Mouse (Mus musculus) kidney, postnatal 36 days (tissue): ENCODE measurements around the gene Lrrc4.

ENCODE experiments used
- DNase-seq, 2 experiments: peaks; one replicate each; pipeline ENCODE4 v3.0.0; 2021 to 2022; ENCODE audit warnings: mixed read lengths in 2 of 2

Gene Lrrc4

DNA sequence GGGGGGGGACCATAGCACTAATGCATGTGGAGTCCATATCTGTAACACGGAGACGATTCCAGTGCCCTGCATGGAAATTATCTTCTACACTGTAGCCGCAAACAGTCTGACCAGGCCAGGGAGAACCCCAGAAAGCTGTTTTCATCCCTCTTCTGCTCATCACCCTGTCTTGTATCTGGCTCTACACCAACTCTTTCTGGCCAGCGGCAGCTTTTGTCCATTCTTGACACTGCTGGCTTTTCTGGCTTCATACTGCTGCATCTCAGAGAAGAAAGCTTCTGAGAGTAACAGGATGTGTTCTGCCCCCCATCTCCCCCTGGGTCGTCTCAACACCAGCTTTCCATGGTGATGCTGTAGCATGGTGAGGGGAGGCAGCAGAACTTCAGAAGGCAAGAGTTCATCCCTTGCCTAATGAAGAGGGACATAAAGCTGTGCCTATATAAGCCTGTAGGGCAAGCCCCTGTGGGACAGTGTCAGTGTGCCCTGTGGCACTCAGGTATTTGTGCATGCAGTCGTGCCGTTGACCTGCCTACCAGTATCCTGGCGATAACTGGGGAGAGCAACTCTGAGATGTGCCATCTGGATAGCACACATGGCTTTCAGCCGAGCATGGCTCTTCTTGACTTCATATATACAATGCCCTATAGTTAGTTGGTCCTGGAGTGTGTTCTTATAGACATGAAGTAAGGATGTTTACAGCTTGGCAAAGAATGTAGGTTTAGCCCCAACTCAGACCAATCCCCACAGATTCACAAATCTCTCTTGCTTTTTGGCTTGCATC is 111.0 kb downstream of the Lrrc4 start:
- DNase-seq = no peak

DNA sequence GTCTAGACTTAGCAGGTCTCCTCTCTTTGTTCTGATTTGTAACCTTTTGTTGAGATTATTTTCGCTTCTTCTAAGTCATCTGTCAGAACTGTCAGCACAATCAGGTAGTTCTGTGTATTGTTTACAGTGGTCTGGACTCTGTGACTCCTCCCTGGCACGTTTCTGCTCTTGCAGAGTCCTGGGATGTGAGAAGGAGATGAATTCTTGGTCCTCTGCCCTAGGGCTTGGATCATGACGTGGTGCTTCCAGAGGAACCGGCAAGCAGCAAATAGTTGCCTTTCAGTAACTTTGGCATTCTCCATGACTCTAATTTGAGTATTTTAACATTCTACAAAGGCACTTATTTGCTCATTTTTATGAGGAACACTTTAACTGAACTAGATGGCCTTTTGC is 113.7 kb downstream of the Lrrc4 start:
- no peak for DNase-seq

DNA sequence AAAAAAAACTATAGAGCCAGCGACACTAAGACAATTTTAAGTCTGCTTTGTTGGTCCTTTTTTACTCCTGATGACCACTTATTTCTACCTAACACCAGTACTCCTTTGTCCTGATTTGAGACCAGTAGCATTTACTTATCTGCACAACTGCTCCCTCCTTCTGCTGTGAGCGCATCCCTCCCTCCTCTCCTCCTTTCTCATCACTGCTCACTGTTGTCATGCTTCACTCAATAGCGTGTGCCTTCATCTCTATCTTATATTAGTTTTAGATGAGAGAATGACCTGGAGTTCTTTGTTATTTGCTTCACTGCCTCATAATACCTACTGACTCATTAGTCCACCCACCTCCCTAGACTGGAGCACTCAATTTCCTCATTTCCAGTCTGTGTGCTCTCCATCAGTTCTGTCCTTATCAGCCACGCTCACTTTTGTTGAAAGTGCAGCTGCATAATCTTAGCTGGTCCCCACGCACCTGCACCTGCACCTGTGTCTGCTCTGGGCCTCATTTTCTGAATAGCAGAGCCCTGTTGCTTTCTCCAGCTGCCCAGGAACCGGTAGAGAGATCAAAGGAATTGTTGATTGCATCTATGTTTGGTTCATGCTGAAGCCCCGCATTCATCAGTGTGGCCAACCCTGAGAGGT is 114.2 kb downstream of the Lrrc4 start:
- no peak for DNase-seq

DNA sequence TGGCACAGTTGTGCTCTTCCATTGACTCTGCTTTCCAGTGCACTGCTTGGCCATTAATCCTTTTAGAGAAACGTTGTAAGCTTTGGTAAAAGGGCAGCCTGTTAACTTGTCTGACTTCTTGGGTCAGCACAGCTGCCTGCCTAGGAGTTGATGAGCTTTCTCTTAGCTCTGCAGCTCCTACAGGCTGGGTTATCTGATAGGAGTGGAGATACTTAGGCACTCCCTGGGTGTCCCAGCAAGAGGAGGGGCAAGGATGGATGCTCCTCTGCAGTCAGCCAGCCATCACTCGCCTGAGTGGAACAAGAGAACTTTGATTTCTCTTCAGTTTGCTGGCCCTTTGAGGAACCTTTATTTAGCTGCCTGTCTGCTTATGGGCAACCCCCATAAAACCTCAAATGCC is 121.5 kb downstream of the Lrrc4 start:
- DNase-seq = no peak

DNA sequence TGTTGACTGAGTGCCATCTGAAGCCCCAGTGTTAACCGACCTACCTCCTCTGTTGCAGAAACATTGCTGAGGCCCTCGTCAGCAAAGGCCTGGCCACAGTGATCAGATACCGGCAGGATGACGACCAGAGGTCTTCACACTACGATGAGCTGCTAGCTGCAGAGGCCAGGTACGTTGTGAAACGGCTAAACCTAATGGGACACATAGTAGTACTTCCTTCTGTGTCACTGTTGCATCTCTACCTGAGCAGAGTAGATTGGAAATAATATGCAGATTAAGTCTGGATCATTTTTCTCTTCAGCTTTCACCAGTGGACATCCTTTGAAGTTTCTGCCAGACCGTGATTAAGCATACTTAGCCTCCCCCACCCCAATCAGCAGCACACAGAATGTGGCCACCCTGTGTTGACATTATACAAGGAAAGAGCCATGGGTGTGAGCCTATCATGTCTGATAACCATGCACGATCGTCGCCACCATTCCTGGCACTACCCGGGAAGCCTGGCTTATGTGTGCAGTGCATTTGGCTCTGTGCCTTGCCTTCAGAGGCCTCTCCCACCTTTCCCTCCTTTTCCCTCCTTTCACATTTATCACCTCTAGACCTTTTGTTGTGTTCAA is 124.5 kb downstream of the Lrrc4 start:
- no peak for DNase-seq

DNA sequence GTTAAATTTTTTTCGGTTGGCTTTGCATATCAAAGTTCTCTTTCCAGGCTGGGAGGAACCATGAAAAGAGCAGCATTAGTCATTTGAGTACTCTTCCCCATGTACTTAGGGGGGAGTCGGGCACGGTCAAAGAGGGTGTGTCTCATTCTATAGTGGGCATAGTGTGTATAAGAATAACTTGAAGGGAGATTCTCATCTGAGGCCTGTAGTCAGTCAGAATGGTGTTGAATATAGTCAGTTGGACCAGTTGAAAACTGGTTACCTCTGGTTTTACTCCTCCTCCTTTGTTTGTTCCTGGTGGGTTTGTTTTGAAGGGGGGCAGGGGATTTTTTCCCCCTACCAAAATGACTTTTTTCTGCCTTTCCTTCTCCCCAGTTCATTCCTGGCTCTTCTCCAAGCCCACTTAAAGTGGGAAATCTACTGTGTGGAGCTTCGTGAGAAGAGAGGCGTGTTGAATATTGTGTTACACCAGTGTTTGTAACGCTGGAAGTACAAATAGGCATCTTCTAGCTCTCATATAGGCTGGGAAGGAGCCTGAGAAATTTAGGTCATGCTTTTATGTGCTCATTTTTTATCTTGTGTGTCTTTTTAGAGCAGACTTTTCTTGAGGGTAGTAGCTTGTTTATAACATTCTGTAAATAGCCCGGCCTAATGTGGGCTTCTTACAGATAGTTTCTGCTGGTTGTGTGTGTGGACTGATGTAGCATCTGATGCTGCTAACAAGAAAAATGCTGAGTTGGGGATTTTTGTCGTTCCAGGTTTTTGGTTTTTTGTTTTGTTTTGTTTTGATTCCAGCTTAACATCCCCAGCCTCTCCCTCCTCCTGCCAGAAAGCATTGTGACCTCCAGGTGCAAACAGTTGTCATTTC is 125.2 kb downstream of the Lrrc4 start:
- DNase-seq = no peak

DNA sequence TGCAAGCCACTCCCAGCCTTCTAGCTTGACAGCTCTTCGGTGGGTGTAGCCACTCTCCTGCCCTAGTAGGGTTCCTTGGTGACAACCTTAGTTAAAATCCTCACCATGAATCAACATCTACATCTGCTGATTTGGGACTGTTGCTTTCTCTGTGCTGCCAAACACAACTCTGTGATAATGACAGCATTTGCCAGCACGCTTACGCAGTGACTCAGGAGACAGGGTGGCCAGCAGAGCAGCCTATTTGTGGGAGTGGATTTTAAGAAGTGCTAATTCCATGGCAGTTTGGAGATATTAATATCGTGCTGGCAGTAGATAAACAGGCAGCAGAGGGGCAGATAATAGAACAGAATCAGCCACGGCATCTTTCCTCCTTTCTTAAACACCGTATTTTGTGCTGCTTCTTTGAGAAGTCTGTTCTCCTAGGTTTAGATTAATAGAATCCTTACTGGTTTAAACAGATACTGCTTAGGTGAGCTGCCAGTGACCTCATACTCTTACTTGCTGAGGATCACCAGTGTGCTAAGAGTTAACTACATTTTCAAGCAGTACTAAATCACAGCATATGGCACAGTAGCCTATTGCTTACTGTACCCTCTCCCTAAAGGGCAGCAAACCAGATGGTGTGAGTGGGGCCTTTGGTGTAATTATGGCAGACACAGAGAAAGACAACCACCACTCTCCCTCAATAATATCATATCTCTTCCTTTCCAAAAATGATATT is 126.0 kb downstream of the Lrrc4 start:
- no peak for DNase-seq

DNA sequence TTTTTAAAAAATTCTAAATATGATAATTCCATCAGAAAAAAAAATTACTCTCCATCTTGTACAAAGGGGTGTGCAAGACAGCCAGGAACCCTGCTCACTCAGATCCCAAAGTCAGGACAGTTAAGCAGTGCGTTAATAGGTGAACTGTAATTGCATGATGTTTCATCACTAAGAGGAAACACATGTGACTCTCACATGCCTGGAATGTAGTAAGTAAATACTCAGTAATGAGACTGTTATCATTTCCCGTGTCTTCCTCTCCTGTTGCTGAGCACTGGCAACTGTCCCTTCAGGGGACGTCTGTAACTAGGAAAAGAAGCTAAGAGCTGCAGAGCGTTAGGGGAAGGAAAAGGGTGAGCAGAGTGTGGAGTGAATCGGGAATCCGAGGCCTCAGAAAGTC is 126.9 kb downstream of the Lrrc4 start:
- no peak for DNase-seq

DNA sequence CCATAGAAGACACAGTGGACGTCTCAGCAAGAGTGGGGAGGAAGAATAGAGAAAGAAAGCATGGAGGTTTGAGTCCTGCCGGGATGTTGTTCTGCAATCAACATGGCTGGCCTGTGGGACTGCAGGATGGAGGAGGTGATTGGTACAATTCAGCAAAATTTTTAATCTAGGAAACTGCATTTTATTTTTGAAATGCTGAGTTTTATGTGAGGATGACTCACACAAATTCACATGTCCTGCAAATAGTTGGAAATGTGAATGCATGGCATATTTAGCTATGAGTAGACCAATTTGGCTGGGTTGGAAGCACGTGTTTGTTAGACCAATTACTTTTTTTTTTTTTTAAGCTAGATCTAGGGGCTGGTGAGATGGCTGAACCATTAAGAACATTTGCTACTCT is 134.3 kb downstream of the Lrrc4 start:
- DNase-seq = no peak

DNA sequence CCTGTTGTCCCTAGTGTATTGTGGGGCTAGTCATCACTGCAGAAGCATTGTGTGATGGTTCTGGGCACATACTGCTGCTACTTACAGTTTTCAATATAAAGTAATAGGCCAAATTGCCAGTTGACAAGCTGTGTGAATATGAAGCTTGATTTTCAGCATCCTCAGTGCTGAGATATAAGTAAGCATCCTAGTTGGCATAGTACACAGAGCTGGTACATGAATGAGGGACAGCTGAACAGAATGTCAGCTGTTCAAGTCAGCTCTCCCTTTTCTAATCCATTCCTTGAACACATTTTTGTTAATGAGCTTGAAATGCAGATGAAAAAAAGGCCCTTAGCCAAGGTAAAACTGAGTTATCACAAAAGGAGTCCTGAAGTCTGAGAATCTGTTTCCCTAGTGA is 138.9 kb downstream of the Lrrc4 start:
- DNase-seq = no peak

DNA sequence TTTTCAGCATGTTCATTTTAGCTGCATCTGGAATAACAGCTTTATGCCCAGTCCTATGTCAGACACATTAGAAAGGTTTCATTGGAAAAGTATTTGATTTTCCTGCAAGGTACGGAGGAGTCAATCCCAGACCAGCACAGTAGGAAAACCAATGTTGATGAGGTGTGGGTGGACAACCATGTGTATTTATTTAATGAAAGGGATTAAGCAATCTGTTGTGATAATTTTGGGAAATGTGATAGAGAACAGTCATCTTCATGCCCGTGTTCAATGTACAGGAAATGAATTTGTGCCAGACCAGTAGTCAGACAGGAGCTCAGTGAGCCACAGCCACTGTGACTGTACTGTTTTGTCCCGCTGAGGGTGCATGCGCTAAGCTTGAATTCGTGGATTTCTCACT is 143.8 kb downstream of the Lrrc4 start:
- no peak for DNase-seq

DNA sequence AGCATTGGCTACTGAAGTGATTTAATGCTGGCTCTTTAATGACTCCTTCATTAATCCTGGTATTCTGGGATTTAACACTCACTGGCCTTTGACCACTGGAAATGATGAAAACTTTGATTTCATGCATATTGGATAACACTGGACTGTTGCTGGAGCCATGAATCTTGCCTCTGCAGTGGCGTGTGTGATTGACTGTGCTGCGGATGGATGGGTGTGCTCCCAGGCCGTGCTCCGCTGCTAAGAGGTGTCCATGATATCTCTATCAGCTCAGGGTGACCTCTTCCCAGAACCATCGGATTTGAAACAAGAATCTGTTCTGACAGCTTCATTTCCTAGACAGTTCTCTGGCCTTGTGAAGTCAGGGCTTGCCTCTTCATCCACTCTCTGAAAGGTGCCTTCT is 145.8 kb downstream of the Lrrc4 start:
- DNase-seq = no peak

DNA sequence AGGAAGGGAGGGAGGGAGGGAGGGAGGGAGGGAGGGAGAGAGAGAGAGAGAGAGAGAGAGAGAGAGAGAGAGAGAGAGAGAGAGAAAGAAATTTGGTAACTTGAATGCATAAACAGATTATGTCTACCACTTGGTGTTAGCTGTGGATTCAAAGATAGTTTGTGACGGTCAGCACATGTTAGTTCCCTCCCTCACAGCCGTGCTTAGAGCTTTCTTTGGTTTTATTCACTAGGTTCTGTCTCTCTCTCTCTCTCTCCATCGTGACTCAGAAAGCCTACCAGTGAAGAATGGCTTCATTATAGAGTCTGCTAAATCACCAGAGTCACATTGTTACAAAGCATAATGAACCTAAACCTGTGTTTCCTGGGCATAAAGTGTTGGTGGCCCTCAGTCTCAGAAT is 146.5 kb downstream of the Lrrc4 start:
- DNase-seq = no peak

DNA sequence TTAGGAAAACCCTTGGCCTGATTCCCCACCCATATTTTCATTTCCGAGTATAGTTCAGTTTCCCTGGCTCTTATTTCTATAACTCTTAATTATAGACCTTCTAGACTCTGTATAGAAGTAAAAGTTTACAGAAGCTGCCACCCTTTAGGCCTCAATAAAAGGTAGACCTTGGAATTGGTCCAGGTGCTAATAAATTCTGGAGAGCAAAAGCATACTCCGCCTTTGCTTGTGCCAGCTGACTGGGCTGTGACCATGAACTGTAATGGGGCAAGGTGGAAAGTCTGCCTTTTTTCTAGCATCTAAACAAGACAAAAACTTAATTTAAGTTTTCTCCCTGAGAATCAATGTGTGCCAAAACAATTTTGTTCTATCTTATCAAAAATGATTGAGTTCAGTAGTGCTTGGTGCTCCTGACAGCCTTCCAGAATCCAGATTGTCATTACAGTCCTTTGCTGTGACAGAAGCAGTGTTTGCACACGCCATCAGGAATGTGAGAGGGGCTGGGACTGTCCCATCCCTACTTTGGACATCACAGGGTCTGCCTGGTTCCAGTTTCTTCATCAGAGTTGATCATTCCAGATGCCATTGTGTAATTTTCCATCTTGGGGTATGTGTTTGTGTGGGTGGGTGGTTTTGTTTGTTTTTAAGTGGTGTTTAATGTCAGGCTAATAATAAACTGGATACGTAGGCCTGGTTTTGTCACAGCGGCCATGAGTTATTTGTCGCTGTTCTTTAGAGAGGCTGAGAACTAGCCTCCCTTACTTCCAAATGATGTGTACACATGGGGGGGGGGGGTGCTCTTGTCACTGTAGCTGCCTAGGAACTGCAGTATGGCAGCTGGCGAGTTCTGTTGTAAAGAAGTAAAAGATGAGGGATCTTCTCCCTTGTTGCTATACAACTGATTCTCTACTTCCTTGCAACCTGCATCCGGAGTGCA is 149.8 kb downstream of the Lrrc4 start:
- peak; percentile 15 to 47 for DNase-seq

DNA sequence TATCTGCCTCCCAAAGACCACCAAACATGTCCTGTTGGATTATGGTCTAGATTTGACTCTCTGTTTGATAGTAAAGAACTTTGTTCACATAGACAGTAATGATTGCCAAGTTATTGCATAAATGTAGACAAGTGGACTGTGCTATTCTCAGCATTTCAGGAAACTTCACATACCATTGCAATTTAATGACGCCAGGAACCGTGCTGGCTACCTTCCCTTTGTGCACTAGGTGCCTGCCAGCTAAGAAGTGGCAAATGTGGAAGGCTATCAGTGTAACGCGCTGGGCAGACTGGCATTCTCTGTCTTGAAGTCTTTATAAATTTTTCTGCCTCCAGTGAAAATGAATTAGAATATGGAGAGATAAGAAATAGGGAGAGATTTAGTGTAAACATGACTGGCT is 151.0 kb downstream of the Lrrc4 start:
- DNase-seq = peak; percentile 9 to 18

DNA sequence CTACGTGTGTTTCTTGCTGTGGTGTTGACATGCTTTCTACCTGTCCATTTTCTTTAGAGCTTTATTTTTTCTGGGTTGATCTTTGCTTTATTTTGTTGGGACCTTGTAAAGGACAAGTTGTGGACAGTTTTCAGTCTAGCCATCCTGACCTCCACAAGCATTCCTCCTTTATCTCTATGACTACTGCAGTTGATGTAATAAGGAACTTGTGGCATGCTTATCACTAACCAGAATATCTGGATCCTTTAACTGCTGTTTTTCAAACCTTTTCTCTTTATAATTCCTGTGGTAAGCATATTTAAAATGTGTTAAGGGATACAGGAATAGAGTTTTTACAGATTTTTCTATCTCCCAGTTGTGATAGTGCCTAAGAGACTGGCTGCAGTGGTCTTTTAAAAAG is 152.7 kb downstream of the Lrrc4 start:
- DNase-seq = no peak

DNA sequence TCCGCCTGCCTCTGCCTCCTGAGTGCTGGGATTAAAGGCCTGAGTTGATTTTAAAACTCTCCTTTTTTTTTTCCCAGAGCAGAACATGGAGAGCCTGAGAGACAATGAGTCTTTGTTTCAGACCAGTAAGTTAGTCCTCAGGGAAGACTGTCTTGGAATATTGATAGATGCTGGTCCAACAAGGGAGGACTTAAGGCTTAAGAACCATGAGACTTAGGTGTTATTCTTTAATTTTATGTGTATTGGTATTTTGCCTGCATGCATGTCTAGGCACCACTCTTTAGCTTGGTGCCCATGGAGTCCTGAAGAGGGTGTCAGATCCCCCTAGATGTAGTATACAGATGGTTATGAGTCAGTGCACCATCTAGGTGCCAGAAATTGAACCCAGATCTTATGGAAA is 156.9 kb downstream of the Lrrc4 start:
- no peak for DNase-seq

DNA sequence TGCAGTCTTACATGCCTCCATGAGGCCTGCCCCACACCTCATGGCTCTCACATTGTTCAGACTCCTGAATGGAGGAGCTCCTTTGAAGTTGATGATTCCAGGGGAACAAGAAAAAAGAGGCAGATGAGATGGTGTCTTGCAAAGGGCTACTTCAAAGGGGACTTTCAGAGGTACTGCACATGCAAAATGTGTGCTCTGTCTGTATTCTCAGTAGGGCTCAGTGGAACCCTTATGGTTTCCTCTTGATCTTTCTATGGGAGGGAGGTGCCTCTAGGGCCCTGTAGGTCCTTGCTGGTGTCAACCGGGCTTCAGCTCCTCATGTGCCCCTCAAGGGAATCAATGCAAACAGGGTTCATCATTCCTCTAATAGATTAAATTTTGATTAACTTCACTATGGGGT is 159.2 kb downstream of the Lrrc4 start:
- no peak for DNase-seq

DNA sequence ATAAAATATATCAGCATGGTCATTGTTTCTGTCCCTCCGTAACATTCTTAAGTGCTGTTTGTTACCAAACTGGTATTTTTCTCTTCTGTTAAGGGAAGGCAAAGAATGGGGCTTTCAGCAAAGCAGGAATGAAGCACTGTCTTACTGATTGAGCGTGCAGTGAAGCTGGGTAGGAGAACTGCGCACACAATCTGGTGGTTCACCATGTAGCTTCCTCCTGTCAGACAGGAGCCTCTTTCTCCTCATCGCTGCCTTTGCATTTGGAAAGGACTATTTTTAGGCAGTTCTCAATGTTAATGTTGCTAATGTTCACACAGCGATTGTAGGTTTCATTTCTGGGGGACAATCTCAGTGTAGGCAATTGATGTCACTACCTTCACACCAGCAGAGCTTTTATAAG is 162.3 kb downstream of the Lrrc4 start:
- DNase-seq = no peak

DNA sequence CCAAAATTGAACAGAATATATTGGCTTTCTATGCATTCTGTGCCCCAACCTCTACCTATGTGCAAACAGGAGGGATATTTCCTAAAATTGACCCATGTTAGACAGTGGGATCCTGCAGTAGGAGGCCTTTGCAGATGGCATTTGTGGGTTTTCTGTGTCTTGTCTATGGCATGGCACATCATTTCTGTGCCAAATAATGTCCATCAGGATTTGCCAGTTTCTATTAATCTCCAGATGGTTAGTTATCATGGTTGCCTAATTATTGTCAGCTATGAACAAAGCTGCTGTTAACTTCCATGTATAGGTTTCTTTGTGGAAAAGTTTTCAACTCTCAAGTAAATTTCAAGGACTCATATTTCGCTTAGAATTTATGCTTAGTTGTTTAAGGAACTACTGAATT is 164.0 kb downstream of the Lrrc4 start:
- DNase-seq = no peak

DNA sequence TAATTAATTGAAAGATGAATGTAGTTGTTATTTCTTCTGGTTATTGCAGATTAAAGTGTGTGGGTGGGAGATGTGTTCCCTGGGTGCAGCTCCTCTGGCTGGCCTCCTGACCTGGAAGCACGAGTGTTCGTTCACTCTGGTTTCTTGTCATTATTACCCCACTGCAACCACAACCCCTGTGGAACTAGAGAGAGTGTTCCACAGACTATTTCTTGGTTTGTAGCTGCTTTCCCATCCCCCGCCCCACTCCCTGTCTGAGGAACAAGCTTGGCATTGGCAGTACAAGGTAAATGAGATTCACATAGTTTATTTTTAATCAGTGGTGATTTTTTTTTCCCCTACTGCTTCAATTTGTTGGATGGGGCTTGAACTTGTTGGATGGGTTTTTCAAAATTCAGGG is 166.8 kb downstream of the Lrrc4 start:
- DNase-seq = peak in 1 of 2 experiments; percentile 15

DNA sequence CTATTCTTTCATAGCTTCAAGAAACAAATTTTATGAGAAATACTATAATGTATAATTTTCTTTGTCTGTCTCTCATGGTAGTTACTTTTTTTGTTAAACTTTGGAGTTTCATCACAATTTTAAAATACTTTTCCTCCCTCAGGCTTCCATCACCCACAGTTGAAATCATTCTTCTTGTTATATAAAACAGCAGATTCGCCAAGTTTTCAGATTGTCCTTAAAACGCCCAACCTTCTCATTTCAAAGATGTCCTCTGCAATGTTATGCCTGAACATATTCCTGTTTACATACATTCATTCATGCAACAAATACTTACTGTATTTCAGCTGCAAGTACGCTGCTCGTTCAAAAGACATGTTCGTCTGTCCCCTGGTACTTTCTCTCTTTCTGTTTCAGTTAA is 167.9 kb downstream of the Lrrc4 start:
- DNase-seq = no peak
